In the genomic region with DNA sequence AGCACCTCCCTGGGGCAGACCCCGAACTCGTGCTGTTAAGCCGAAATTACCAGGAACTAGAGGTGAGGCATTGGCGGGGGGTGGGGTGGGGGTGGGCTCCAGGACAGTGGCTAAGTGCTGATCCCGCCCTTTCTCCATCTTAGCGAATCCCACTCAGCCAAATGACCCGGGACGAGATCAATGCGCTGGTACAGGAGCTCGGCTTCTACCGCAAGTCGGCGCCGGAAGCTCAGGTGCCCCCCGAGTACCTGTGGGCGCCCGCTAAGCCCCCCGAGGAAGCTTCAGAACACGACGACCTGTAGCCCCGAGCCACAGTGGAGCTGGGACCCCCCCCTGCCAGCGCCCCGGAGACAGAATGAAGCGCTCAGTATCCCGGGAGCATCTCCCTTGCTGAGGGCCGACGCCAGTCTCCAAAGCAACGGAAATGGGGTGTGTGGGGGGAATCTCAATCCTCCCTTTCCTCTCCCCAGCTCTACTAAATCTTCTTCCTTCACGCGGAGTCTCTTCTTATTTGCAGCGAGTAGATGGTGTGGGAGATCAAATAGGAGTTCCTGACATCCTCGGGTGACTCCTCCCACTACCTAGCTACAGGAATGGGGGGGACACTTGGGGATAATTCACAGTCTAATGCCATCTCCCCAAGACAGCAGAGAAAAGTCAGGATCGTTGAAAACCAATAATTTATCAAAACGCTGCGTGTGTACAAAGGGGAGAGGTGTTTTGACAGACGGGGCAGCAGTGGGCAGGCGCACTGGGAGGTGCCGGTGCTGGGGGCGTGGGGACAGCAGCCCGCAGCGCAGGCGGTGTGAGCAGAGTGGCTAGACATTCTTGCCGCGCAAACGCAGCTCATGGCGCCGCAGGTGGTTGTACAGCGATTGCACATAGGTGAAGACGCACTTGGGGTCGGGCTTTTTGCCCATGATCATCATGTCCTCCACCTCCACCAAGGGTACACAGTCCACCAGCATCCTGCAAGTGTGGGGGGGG, we compare ENCODE assay signal across 8 mouse cellular contexts. TPM values are rescaled to one million over a fixed set of nuclear protein-coding genes. Genes with fewer than 3 reads are reported as not detected.
DNase-seq lines count a peak whose midpoint lies in the region; ATAC-seq and TF ChIP-seq lines count a peak whose summit lies in the region.

No protein-coding gene starts in this region.

- H3K27ac ChIP-seq in thymus, adult 2 months (ENCODE audit: control insufficient read depth, insufficient read depth, low read length), result no peak overlapping the region
- H3K27ac ChIP-seq in embryonic facial prominence, embryonic 11.5 days (replicated peaks; ENCODE audit: low read depth, low read length), result no peak overlapping the region
- no peak overlapping the region for H3K27ac ChIP-seq in hindbrain, embryonic 12.5 days
- no peak overlapping the region for H3K27ac ChIP-seq in neural tube, embryonic 12.5 days

- H3K9ac ChIP-seq in embryonic facial prominence, embryonic 11.5 days (replicated peaks; ENCODE audit: low read length), result peak overlapping the region; percentile 41
- H3K9ac ChIP-seq in hindbrain, embryonic 12.5 days, result peak overlapping the region; percentile 61
- 0 out of 2 replicates have a peak overlapping the region, but pooled peaks have one; percentile 39 for H3K9ac ChIP-seq in neural tube, embryonic 12.5 days

- no peak for TF ChIP-seq CTCF in thymus, adult 2 months (IDR thresholded peaks at IDR 0.05; ENCODE audit: borderline replicate concordance, control insufficient read depth, extremely low read depth, insufficient read depth, low read length, poor library complexity)

- DNase-seq in thymus, adult 2 months, result no peak
- no peak for DNase-seq in thymus, postnatal 10 days (ENCODE audit: low spot score in 2 of 2)
- peak; percentile 69 for DNase-seq in embryonic facial prominence, embryonic 11.5 days (ENCODE audit: low spot score)
- DNase-seq in liver, result peak; percentile 37
- DNase-seq in frontal cortex, postnatal 25 days (ENCODE audit: low spot score in 2 of 2), result no peak
- DNase-seq in frontal cortex, postnatal 14 days (ENCODE audit: low spot score in 2 of 2), result no peak

- peak overlapping the region; percentile 27 for H3K4me3 ChIP-seq in thymus, adult 2 months (ENCODE audit: control insufficient read depth, insufficient read depth, low read length)
- H3K4me3 ChIP-seq in embryonic facial prominence, embryonic 11.5 days (ENCODE audit: low read depth, low read length), result peak overlapping the region; percentile 34
- peak overlapping the region; percentile 39 for H3K4me3 ChIP-seq in hindbrain, embryonic 12.5 days
- H3K4me3 ChIP-seq in neural tube, embryonic 12.5 days, result peak overlapping the region; percentile 29

- H3K4me2 ChIP-seq in embryonic facial prominence, embryonic 11.5 days (ENCODE audit: low read depth, low read length), result peak overlapping the region; percentile 82
- H3K4me2 ChIP-seq in hindbrain, embryonic 12.5 days (replicated peaks), result peak overlapping the region; percentile 72
- peak overlapping the region; percentile 72 for H3K4me2 ChIP-seq in neural tube, embryonic 12.5 days (replicated peaks)

- WGBS in thymus, adult 2 months, result 3% methylated on average over 50 of the region's 50 CpGs
- 2% methylated on average over 50 of the region's 50 CpGs for WGBS in embryonic facial prominence, embryonic 11.5 days
- 2% methylated on average over 50 of the region's 50 CpGs for WGBS in hindbrain, embryonic 12.5 days
- 3% methylated on average over 50 of the region's 50 CpGs for WGBS in neural tube, embryonic 12.5 days

- H3K27me3 ChIP-seq in thymus, adult 2 months (ENCODE audit: control insufficient read depth, insufficient read depth, low read length), result no peaks in the 10 kb centered on the region; the same call in 1 of the 2 replicates
- H3K27me3 ChIP-seq in embryonic facial prominence, embryonic 11.5 days (ENCODE audit: control insufficient read depth, insufficient read depth, low read length), result peaks cover 3% of the 10 kb centered on the region; the same call in 1 of the 2 replicates
- peaks cover 38% of the 10 kb centered on the region for H3K27me3 ChIP-seq in hindbrain, embryonic 12.5 days
- H3K27me3 ChIP-seq in neural tube, embryonic 12.5 days (replicated peaks), result peaks cover 33% of the 10 kb centered on the region

- peaks cover 22% of the 10 kb centered on the region for H3K4me1 ChIP-seq in thymus, adult 2 months (replicated peaks; ENCODE audit: control insufficient read depth, insufficient read depth, low read length)
- peaks cover 4% of the 10 kb centered on the region; the same call in 1 of the 2 replicates for H3K4me1 ChIP-seq in embryonic facial prominence, embryonic 11.5 days (ENCODE audit: control insufficient read depth, insufficient read depth, low read length)
- H3K4me1 ChIP-seq in hindbrain, embryonic 12.5 days, result peaks cover 29% of the 10 kb centered on the region
- peaks cover 22% of the 10 kb centered on the region for H3K4me1 ChIP-seq in neural tube, embryonic 12.5 days

- peak; percentile 55; the same call in 1 of the 2 replicates for ATAC-seq in embryonic facial prominence, embryonic 11.5 days (replicated peaks; ENCODE audit: insufficient number of reproducible peaks, low FRiP score, low TSS enrichment, low read depth)
- no peak for ATAC-seq in hindbrain, embryonic 12.5 days (ENCODE audit: low FRiP score)
- no peak for ATAC-seq in neural tube, embryonic 12.5 days (ENCODE audit: low FRiP score, low read depth)

- no peaks in the 10 kb centered on the region for H3K9me3 ChIP-seq in embryonic facial prominence, embryonic 11.5 days (replicated peaks; ENCODE audit: control insufficient read depth, low read length)
- no peaks in the 10 kb centered on the region for H3K9me3 ChIP-seq in hindbrain, embryonic 12.5 days (replicated peaks)
- H3K9me3 ChIP-seq in neural tube, embryonic 12.5 days, result no peaks in the 10 kb centered on the region

- no peak for TF ChIP-seq POLR2A in thymus, adult 2 months (IDR thresholded peaks at IDR 0.05; ENCODE audit: control insufficient read depth, extremely low read depth, insufficient read depth, low read length, poor library complexity)

- H3K36me3 ChIP-seq in thymus, adult 2 months (ENCODE audit: control insufficient read depth, insufficient read depth, low read length), result no peaks in the 10 kb centered on the region
- no peaks in the 10 kb centered on the region for H3K36me3 ChIP-seq in embryonic facial prominence, embryonic 11.5 days (replicated peaks; ENCODE audit: control insufficient read depth, insufficient read depth, low read depth, low read length)
- H3K36me3 ChIP-seq in hindbrain, embryonic 12.5 days, result peaks cover 21% of the 10 kb centered on the region
- peaks cover 16% of the 10 kb centered on the region; the same call in 1 of the 2 replicates for H3K36me3 ChIP-seq in neural tube, embryonic 12.5 days

RNA-seq across cellular contexts. Expression of gene Selenom, which starts 2.7 kb away (rescaled TPM):
- polyA plus RNA-seq in thymus, adult 2 months (2012; rRNA removed), result 24.5 and 40.8 TPM in 2 replicates
- 60.3 and 64.4 TPM in 2 replicates for polyA plus RNA-seq in embryonic facial prominence, embryonic 11.5 days (2014; fragmentation: Nextera tagmentation; extraction: Ambion mirVana)
- 78.0 and 83.6 TPM in 2 replicates for polyA plus RNA-seq in hindbrain, embryonic 12.5 days (2016; fragmentation: Nextera tagmentation; extraction: Ambion mirVana)
- polyA plus RNA-seq in neural tube, embryonic 12.5 days (2016; fragmentation: Nextera tagmentation; extraction: Ambion mirVana), result 61.8 and 69.1 TPM in 2 replicates

RNA-seq across cellular contexts. Expression of gene Inpp5j, which starts 12.5 kb away (rescaled TPM):
- polyA plus RNA-seq in thymus, adult 2 months (2012; rRNA removed), result 2.2 and 3.2 TPM in 2 replicates
- polyA plus RNA-seq in embryonic facial prominence, embryonic 11.5 days (2014; fragmentation: Nextera tagmentation; extraction: Ambion mirVana), result 0.32 and 0.39 TPM in 2 replicates
- polyA plus RNA-seq in hindbrain, embryonic 12.5 days (2016; fragmentation: Nextera tagmentation; extraction: Ambion mirVana), result 0.73 and 1.2 TPM in 2 replicates
- 1.2 and 1.3 TPM in 2 replicates for polyA plus RNA-seq in neural tube, embryonic 12.5 days (2016; fragmentation: Nextera tagmentation; extraction: Ambion mirVana)

RNA-seq across cellular contexts. Expression of gene Smtn, which starts 23.3 kb away (rescaled TPM):
- polyA plus RNA-seq in thymus, adult 2 months (2012; rRNA removed), result 20.8 and 21.2 TPM in 2 replicates
- polyA plus RNA-seq in embryonic facial prominence, embryonic 11.5 days (2014; fragmentation: Nextera tagmentation; extraction: Ambion mirVana), result 30.7 and 32.1 TPM in 2 replicates
- polyA plus RNA-seq in hindbrain, embryonic 12.5 days (2016; fragmentation: Nextera tagmentation; extraction: Ambion mirVana), result 42.2 TPM in 2 replicates
- polyA plus RNA-seq in neural tube, embryonic 12.5 days (2016; fragmentation: Nextera tagmentation; extraction: Ambion mirVana), result 34.3 and 37.9 TPM in 2 replicates

RNA-seq across cellular contexts. Expression of gene Pla2g3, which starts 29.1 kb away (rescaled TPM):
- 1.6 and 1.9 TPM in 2 replicates for polyA plus RNA-seq in thymus, adult 2 months (2012; rRNA removed)
- 0.41 and 0.45 TPM in 2 replicates for polyA plus RNA-seq in embryonic facial prominence, embryonic 11.5 days (2014; fragmentation: Nextera tagmentation; extraction: Ambion mirVana)
- polyA plus RNA-seq in hindbrain, embryonic 12.5 days (2016; fragmentation: Nextera tagmentation; extraction: Ambion mirVana), result 0.81 and 1.2 TPM in 2 replicates
- polyA plus RNA-seq in neural tube, embryonic 12.5 days (2016; fragmentation: Nextera tagmentation; extraction: Ambion mirVana), result 1.0 and 1.3 TPM in 2 replicates

Comparison
In these comparisons a context has a peak if more than half of its experiments do, and no peak if none do; other contexts are left out.
1. DNase-seq: peak in embryonic facial prominence, embryonic 11.5 days (single experiment) and liver (single experiment); none in thymus, adult 2 months (single experiment), thymus, postnatal 10 days (0 of 2), frontal cortex, postnatal 25 days (0 of 2) and frontal cortex, postnatal 14 days (0 of 2).
2. Peak in every context shown above with its lines, with median percentiles within 50 percentile points of each other: H3K4me3 ChIP-seq, H3K4me2 ChIP-seq and H3K9ac ChIP-seq.